Mouse (Mus musculus): ENCODE measurements around the gene En1. TPM values are rescaled to one million over a fixed set of nuclear protein-coding genes. Genes with fewer than 3 reads are reported as not detected.

En1 gene
- polyA plus RNA-seq (2015; fragmentation: Nextera tagmentation; extraction: Ambion mirVana): 0.05 and 0.10 TPM in 2 replicates

DNA sequence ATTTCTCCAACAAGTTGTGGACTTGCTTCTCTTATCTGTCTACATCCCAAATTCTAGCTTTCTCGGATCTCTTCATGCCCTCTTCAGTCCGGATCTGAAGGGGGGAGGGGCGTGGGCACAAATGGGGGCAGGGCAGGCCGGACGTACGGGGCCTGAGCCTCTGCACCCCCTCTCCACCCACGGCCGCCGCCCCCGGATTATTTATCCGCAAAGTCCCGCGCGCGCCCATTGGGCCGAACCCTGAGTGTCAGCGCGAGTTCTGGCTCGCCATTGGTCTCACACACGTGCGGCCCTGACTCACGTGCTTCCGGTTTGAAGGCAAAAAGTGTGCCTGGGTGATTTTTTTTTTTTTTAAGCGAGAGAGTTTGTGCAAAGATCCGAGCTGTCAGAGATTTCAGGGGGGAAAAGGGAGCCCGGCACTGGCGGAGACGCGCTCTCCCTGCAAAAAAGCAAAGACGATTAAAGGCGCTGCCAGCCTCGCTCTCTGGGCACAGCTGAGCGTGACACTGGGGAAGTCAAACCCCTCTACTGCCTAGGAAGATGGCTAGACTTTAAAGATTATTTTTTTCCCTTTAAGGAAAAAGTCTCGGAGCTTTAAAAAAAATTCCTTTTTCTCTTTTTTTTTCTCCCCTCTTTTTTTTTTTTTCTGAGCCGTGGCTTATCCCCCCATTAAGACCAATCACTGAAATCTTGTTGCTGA is at the start of gene En1:
Gene En1, plus strand, starts transcription at position 388 of the 700 bp plus-strand sequence.
- Histone ChIP-seq H3K9ac (peak within 1 kb of the TSS; percentile 35; the same call in 1 of the 2 replicates), H3K9me3 (replicated peaks) (no peaks in the 10 kb centered on the region), H3K4me2 (peak within 1 kb of the TSS; percentile 88), H3K36me3 (no peaks in the 10 kb centered on the region), H3K27ac (no peak within 1 kb of the TSS), H3K27me3 (peaks cover 99% of the 10 kb centered on the region), H3K4me3 (replicated peaks) (peak within 1 kb of the TSS; percentile 46), H3K4me1 (peaks cover 33% of the 10 kb centered on the region)
- ATAC-seq (replicated peaks; ENCODE audit: low FRiP score): no peak
- under 1% methylated on average over 35 of the region's 35 CpGs for WGBS

- Histone ChIP-seq H3K4me2 (no peak overlapping the region), H3K27me3 (0 out of 2 replicates have a peak, but pooled peaks cover 2% of the 10 kb centered on the region), H3K4me3 (replicated peaks) (no peak overlapping the region), H3K9ac (no peak overlapping the region), H3K4me1 (no peaks in the 10 kb centered on the region), H3K36me3 (no peaks in the 10 kb centered on the region), H3K9me3 (replicated peaks) (no peaks in the 10 kb centered on the region), H3K27ac (no peak overlapping the region)
- no peak for ATAC-seq (replicated peaks; ENCODE audit: low FRiP score)
- WGBS: 75% methylated on average over 15 of the region's 15 CpGs
These were observed 45.0 kb upstream of the En1 start for GRCm38 (mm10) chr1:120556926-120557846.

GRCm38 (mm10) chr1:120558341-120559285 is 43.6 kb upstream of the En1 start:
- Histone ChIP-seq H3K4me2 (no peak overlapping the region), H3K36me3 (no peaks in the 10 kb centered on the region), H3K9me3 (replicated peaks) (no peaks in the 10 kb centered on the region), H3K9ac (no peak overlapping the region), H3K4me3 (replicated peaks) (no peak overlapping the region), H3K27ac (no peak overlapping the region), H3K27me3 (0 out of 2 replicates have a peak, but pooled peaks cover 2% of the 10 kb centered on the region), H3K4me1 (no peaks in the 10 kb centered on the region)
- ATAC-seq (replicated peaks; ENCODE audit: low FRiP score): no peak
- 64% methylated on average over 9 of the region's 9 CpGs for WGBS

DNA sequence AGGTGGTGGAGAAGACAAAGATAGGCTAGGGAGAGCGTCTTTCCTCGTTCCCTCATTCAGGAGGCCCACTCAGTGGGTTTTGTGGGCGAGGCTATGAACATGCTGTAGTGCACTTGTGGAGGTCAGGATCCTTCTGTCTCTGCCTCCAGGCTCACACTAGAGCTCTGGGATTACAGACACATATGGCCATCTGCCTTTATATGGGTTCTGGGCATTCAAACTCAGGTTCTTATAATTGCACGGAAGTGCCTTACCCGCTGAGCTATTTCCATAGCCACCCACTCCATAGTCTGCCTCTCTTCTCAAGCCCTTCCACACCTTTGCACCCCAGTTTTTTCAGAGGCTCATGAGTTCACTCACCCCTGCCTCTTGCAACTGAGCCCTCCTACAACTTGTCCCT is 42.3 kb upstream of the En1 start:
- H3K36me3 ChIP-seq: no peaks in the 10 kb centered on the region
- H3K27ac ChIP-seq: no peak overlapping the region
- no peak for ATAC-seq (replicated peaks; ENCODE audit: low FRiP score)
- H3K4me2 ChIP-seq: no peak overlapping the region
- H3K9me3 ChIP-seq (replicated peaks): no peaks in the 10 kb centered on the region; the same call in 1 of the 2 replicates
- WGBS: 86% methylated on average over 5 of the region's 5 CpGs
- H3K9ac ChIP-seq: no peak overlapping the region
- no peaks in the 10 kb centered on the region for H3K4me1 ChIP-seq
- H3K4me3 ChIP-seq (replicated peaks): no peak overlapping the region
- H3K27me3 ChIP-seq: 0 out of 2 replicates have a peak, but pooled peaks cover 2% of the 10 kb centered on the region

GRCm38 (mm10) chr1:120581306-120581705 is 20.9 kb upstream of the En1 start:
- Histone ChIP-seq H3K9me3 (replicated peaks) (no peaks in the 10 kb centered on the region), H3K36me3 (no peaks in the 10 kb centered on the region), H3K27ac (no peak overlapping the region), H3K4me1 (no peaks in the 10 kb centered on the region), H3K9ac (no peak overlapping the region), H3K4me3 (replicated peaks) (no peak overlapping the region), H3K4me2 (no peak overlapping the region), H3K27me3 (peaks cover 46% of the 10 kb centered on the region)
- 66% methylated on average over 4 of the region's 4 CpGs for WGBS
- ATAC-seq (replicated peaks; ENCODE audit: low FRiP score): no peak

- Histone ChIP-seq H3K4me3 (replicated peaks) (no peak overlapping the region), H3K27ac (no peak overlapping the region), H3K36me3 (no peaks in the 10 kb centered on the region), H3K9ac (no peak overlapping the region), H3K27me3 (peaks cover 68% of the 10 kb centered on the region), H3K4me2 (no peak overlapping the region), H3K9me3 (replicated peaks) (no peaks in the 10 kb centered on the region), H3K4me1 (no peaks in the 10 kb centered on the region)
- 19% methylated on average over 2 of the region's 2 CpGs for WGBS
- ATAC-seq (replicated peaks; ENCODE audit: low FRiP score): no peak
These were observed 16.7 kb upstream of the En1 start for GRCm38 (mm10) chr1:120585481-120585880.

- Histone ChIP-seq H3K27me3 (peaks cover 71% of the 10 kb centered on the region), H3K4me2 (no peak overlapping the region), H3K36me3 (no peaks in the 10 kb centered on the region), H3K9ac (no peak overlapping the region), H3K4me3 (replicated peaks) (no peak overlapping the region), H3K4me1 (no peaks in the 10 kb centered on the region), H3K9me3 (replicated peaks) (no peaks in the 10 kb centered on the region), H3K27ac (no peak overlapping the region)
- ATAC-seq (replicated peaks; ENCODE audit: low FRiP score): no peak; the same call in 1 of the 2 replicates
- WGBS: 12% methylated on average over 7 of the region's 7 CpGs
These were observed 15.6 kb upstream of the En1 start for GRCm38 (mm10) chr1:120586500-120587110.

DNA sequence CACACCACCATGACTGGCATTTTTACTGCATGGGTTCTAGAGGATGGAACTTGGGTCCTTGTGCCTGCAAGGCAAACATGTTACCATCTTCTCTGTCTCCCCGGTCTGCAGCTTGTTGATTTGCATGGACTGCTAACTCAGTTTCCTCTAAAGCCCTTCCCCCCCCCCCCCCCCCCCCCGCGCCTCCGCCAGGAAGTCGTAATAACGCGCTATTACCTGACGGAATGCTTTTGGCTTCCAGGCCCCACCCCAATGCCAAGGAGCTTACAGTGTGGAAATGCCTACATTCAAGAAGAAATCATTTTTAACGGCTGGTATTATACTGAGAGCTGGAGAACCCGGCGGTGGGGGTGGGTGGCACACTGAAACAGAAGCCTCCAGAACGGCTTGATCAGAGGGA is 14.8 kb upstream of the En1 start:
- H3K27ac ChIP-seq: no peak overlapping the region
- WGBS: 40% methylated on average over 10 of the region's 12 CpGs
- no peaks in the 10 kb centered on the region for H3K4me1 ChIP-seq
- no peaks in the 10 kb centered on the region for H3K9me3 ChIP-seq (replicated peaks)
- no peaks in the 10 kb centered on the region for H3K36me3 ChIP-seq
- H3K27me3 ChIP-seq: peaks cover 71% of the 10 kb centered on the region
- H3K9ac ChIP-seq: no peak overlapping the region
- H3K4me3 ChIP-seq (replicated peaks): no peak overlapping the region
- ATAC-seq (replicated peaks; ENCODE audit: low FRiP score): no peak
- no peak overlapping the region for H3K4me2 ChIP-seq

- WGBS: 76% methylated on average over 4 of the region's 4 CpGs
- H3K36me3 ChIP-seq: no peaks in the 10 kb centered on the region
- H3K27ac ChIP-seq: no peak overlapping the region
- H3K9me3 ChIP-seq (replicated peaks): no peaks in the 10 kb centered on the region
- peaks cover 75% of the 10 kb centered on the region for H3K27me3 ChIP-seq
- no peak overlapping the region for H3K9ac ChIP-seq
- H3K4me1 ChIP-seq: no peaks in the 10 kb centered on the region
- no peak for ATAC-seq (replicated peaks; ENCODE audit: low FRiP score)
- H3K4me2 ChIP-seq: no peak overlapping the region
- H3K4me3 ChIP-seq (replicated peaks): no peak overlapping the region
These were observed 14.3 kb upstream of the En1 start for GRCm38 (mm10) chr1:120587960-120588359.

GRCm38 (mm10) chr1:120588362-120589027 is 13.7 kb upstream of the En1 start:
- ATAC-seq (replicated peaks; ENCODE audit: low FRiP score): no peak
- H3K9ac ChIP-seq: no peak overlapping the region
- WGBS: 75% methylated on average over 6 of the region's 6 CpGs

More at GRCm38 (mm10) chr1:120588362-120589027, 13.7 kb upstream of the En1 start:
- H3K36me3 ChIP-seq: no peaks in the 10 kb centered on the region
- no peaks in the 10 kb centered on the region for H3K4me1 ChIP-seq
- H3K9me3 ChIP-seq (replicated peaks): no peaks in the 10 kb centered on the region
- no peak overlapping the region for H3K4me2 ChIP-seq
- no peak overlapping the region for H3K27ac ChIP-seq
- peaks cover 75% of the 10 kb centered on the region for H3K27me3 ChIP-seq
- H3K4me3 ChIP-seq (replicated peaks): no peak overlapping the region

Data from kidney, embryonic 15.5 days (tissue).